Mouse (Mus musculus): Measurements from ENCODE around the gene Rtl5. TPM values are rescaled to one million over a fixed set of nuclear protein-coding genes. Genes with fewer than 3 reads are reported as not detected.
"Not testable (repeated sequence)": the region's sequence is repeated elsewhere in the genome, so short reads cannot be mapped to it uniquely, and the experiment has no call there.

The Rtl5 gene
- under 1 TPM; 0.53 to 0.94 TPM for total RNA-seq (2021)
- long read RNA-seq, experiment 1: 0 reads
- long read RNA-seq, experiment 2: 0 reads

DNA sequence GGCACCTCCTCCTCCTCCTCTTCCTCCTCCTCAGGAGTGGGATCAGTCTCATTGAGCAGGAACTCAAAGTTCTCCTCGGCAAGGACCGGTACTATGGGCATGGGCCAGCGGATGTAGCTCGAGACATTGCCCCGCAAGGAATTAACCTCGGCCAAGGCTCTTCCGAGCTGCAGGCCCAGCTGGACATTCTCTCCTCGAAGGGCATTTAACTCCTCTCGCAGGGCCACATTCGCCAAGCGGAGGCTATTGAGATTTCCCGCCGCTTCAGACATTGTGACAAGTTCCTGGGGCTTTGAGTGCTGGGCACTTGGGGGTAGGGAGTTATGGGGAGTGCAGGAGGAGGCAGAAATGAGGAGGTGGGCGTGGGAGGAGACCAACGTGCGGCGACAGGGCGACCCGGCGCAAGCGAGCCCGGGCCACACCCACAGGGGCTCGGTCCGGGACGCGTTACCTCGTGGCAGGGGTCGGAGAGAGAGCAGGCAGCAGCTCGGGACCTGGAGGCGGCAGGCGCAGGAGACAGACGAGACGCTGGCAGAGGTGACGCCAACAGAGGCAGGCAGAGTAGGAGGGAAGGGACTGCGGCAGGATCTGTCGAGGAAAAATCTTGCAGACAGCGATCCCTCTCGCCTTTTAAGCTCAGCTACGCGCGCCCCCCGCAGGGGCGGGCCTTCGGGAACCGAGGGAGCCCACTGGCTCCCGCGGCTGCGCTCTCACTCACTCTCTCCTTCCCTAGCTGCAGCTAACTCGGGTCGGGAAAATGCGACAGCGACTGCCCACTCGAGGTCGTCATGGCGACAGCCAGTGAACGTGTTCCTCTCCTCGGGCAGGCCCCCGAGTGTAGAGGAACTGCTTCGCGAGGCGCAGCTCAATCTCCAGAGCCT is at the start of gene Rtl5:
Gene Rtl5 (minus strand): TSS at position 714 of the 881 bp plus-strand sequence.
- Histone ChIP-seq H3K4me3 (peak within 1 kb of the TSS; percentile 74), H3K27ac (peak within 1 kb of the TSS; percentile 65)
- intact Hi-C loops (cut with DNase I): no loop called here
- peak; percentile 78 for DNase-seq
- no peak for TF ChIP-seq CTCF (IDR thresholded peaks at IDR 0.05)

DNA sequence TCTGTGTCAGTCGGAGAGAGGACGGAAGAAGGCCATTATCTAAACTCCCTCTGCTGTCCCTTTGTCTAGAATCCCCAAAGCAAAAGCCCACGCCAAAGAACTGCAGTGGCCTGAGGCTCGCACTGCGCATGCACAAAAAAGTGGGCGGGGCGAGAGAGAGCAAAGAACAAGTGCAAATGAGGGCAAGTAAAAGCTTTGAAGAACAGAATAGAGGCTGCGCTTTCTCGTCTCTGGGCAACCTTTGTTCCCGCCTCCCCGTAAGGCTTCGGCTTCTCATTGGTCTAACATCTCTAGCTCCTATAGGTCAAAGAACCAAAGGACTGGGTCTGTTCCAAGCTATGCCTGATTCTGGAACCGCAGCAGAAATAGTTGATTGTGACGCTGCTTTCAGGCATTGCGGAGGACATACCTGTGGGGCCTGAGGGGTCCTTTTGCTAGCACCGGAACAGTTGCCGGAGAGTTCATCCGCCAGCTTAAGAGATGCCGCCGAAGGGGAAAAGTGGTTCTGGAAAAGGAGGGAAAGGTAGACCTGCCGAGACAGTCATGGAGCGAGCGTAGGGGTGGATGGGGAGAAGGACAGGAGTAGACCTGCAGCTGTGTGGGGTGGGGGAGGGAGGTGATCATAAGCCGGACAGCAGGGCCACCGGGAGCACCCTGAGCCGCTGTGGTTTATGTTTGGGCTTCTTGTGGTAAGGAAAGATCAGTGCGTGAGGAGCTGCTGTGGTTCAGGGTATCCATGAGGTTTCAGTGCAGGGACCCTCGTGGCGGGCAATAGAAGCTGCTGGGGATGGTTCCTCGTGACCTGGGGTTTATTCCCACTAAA is 48.1 kb upstream of the Rtl5 start, which contains the start of gene Pin4:
Gene Pin4 (plus strand): TSS at position 406 of the 823 bp plus-strand sequence.
- no peak; the same call in 1 of the 2 replicates for TF ChIP-seq CTCF (IDR thresholded peaks at IDR 0.05)
- intact Hi-C loops (cut with DNase I): no loop called here
- Histone ChIP-seq H3K27ac (peak within 1 kb of the TSS; percentile 78), H3K4me3 (peak within 1 kb of the TSS; percentile 83)
- peak; percentile 93 for DNase-seq

DNA sequence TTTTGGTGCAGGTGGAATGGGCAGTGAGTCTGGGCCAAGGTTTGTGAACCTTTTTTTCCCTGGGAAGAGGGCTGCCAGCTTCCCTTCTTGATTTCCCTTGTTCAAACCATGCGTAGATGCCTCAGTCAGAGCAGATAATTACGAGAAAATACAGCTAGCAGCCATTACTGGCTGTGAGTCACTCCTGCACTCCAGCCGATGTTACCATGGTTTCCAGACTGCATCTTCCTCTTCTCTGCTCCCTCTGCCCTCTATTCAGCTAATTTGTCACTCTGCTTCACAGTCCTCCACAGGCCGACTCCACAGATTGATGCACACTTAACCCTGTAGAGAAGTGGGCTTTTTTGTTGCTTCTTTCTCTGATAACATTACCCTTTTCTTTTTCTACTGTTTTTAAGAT is 44.6 kb upstream of the Rtl5 start:
- intact Hi-C loops (cut with DNase I): no loop called here
- Histone ChIP-seq H3K27ac (no peak overlapping the region), H3K4me3 (no peak overlapping the region)
- DNase-seq: no peak
- TF ChIP-seq CTCF (IDR thresholded peaks at IDR 0.05): no peak

GRCm38 (mm10) chrX:102109349-102109748 is 38.2 kb upstream of the Rtl5 start:
- intact Hi-C loops (cut with DNase I); H3K27ac ChIP-seq: not testable (repeated sequence)

DNA sequence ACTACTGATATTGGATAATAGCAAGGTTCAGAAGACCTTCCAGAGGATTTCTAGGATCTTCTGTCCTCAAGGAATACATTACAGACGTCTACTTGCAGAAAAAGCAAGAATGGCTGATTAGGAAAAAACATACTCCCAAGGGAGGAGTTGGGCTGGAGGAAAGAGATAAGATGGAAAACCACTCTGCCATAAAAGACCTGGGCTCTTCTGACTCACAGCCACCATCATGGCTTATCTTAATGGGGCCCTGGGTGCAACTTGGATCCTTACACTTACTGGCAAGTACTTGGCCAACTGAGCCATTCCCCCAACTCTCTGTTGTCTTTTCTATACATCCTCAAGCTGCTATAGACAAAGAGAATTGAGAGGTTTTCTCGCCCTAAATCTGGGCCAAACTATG is 32.7 kb upstream of the Rtl5 start:
- intact Hi-C loops (cut with DNase I); H3K4me3 ChIP-seq; H3K27ac ChIP-seq; DNase-seq: not testable (repeated sequence)

More at GRCm38 (mm10) chrX:102109349-102109748, 38.2 kb upstream of the Rtl5 start:
- DNase-seq, H3K4me3 ChIP-seq: not testable (repeated sequence)

GRCm38 (mm10) chrX:102101886-102102285 is 30.8 kb upstream of the Rtl5 start:
- H3K27ac ChIP-seq: no peak overlapping the region
- intact Hi-C loops (cut with DNase I): no loop called here
- H3K4me3 ChIP-seq: no peak overlapping the region
- no peak for TF ChIP-seq CTCF (IDR thresholded peaks at IDR 0.05)
- DNase-seq: no peak

DNA sequence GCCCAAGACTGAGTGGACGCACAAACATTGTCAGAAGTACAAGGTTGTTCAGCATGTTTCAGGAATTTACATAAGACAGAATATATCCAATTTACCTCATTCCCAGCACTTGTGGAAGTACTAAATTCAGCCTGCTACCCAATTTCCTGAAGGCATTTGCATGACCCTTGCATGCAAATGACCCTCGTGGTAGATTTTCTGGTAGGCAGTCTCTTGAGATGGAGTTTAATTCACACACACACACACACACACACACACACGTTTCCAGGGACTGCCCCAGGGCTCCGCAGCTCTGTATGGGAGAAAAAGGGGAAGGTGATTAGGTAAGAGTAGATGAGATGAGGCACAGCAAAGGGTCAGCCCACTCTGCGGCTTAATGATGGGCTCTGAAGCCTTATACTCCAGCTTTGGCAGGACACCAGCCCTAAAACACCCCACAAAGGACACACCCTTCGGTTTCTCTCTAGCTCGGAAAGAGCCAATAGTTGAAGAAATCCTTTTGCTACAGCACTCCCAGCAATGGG is 23.3 kb upstream of the Rtl5 start:
- intact Hi-C loops (cut with DNase I): no loop called here

DNA sequence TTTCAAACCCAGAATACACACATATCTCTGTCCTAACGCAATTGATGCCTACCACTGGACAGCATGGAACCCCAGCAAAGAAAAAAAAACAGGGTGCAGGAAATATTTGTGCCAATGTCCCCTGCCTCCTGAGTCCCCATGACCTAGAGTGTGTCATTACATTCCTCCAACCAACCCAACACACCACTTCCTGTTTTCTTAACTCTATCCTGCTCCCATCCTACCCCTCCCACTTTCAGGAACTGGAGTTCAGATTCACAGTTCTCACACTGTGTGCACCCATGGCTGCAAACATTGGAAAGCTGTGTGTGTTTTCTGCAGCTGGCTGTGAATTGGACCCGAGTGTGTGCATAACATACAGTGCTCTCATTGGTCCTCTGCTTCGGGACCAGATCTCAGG is 19.5 kb upstream of the Rtl5 start:
- DNase-seq: no peak
- H3K27ac ChIP-seq: no peak overlapping the region
- no peak for TF ChIP-seq CTCF (IDR thresholded peaks at IDR 0.05)

More for the DNA sequence above, 23.3 kb upstream of the Rtl5 start:
- Histone ChIP-seq H3K4me3 (no peak overlapping the region), H3K27ac (no peak overlapping the region)
- no peak for TF ChIP-seq CTCF (IDR thresholded peaks at IDR 0.05)
- no peak for DNase-seq

DNA sequence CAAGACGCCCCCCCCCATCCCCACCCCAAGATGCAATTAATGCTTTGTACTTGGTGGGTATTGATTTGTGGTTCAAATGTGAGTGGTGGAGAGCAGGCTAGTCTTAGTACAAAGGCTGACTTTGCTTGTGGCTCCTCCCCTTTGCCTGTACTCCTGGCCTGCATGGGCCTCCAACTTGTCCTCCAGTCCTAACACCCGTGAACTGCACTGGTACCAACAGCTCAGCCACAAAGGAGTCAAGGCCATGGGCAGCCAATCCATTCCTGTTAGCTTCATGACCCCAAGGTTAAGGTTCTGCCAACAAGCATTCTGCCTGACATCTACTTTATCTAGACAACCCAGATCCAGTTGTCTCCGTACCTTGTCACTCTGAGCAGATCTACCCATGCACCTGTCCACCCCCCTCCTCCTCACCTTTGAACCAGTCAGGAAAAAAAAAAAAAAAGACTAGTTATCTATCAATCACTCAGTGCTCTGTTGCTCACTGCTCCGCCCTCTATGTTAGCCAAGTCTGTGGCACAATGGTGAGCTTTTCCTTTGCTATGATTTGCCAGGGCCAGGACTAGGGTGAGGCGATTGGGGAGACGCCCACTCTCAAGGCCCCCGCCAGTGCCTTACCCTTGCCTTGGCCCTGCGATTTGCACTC is 14.8 kb upstream of the Rtl5 start:
- DNase-seq: no peak
- no peak overlapping the region for H3K4me3 ChIP-seq
- intact Hi-C loops (cut with DNase I): no loop called here
- no peak overlapping the region for H3K27ac ChIP-seq
- no peak for TF ChIP-seq CTCF (IDR thresholded peaks at IDR 0.05)

More for the DNA sequence above, 19.5 kb upstream of the Rtl5 start:
- no peak overlapping the region for H3K4me3 ChIP-seq
- intact Hi-C loops (cut with DNase I): no loop called here

DNA sequence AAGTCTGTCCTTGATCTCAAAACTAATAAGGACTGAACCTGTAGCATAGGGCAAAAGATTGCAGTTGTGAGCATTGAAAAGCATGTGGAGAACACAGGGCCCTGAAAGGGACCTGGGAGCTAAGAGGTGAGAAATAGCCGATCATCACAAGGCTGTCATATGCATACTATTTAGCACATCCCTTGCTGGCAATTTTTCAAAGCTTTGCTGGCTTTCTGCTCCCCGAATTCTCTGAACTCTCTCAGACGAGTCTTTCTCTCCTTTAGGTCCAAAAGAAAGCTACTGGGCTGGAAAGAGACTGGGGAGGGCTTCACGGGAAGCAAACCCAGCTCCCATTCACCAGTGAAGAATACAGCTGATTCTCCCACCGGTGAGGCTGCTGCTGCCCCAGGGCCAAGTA is 11.2 kb upstream of the Rtl5 start:
- no peak for TF ChIP-seq CTCF (IDR thresholded peaks at IDR 0.05)
- DNase-seq: no peak
- Histone ChIP-seq H3K4me3 (no peak overlapping the region), H3K27ac (no peak overlapping the region)
- intact Hi-C loops (cut with DNase I): no loop called here

GRCm38 (mm10) chrX:102081573-102082279 is 10.6 kb upstream of the Rtl5 start:
- no peak overlapping the region for H3K27ac ChIP-seq
- TF ChIP-seq CTCF (IDR thresholded peaks at IDR 0.05): no peak
- H3K4me3 ChIP-seq: no peak overlapping the region
- intact Hi-C loops (cut with DNase I): no loop called here
- DNase-seq: no peak

GRCm38 (mm10) chrX:102081076-102081475 is 10.0 kb upstream of the Rtl5 start:
- intact Hi-C loops (cut with DNase I): no loop called here
- Histone ChIP-seq H3K4me3 (no peak overlapping the region), H3K27ac (no peak overlapping the region)
- no peak for TF ChIP-seq CTCF (IDR thresholded peaks at IDR 0.05)
- DNase-seq: no peak
